Mouse (Mus musculus) heart, embryonic 11.5 days (tissue): ENCODE measurements around the gene Zdhhc1. TPM values are rescaled to one million over a fixed set of nuclear protein-coding genes. Genes with fewer than 3 reads are reported as not detected.

Source experiments
- ATAC-seq: fragments of 200-750 bp; cut with Nextera tagmentation; replicated peaks from 2 replicates; pipeline ENCODE4 v1.8.0; 2017; ENCODE audit warnings: moderate library complexity; ENCODE audit not compliant: insufficient number of reproducible peaks, low FRiP score, low TSS enrichment
- H3K27ac ChIP-seq: fragments of 300-500 bp; sonication (generic); 2 replicates; pipeline ENCODE4 v1.5.1; 2014; ENCODE audit warnings: mild to moderate bottlenecking, low read depth, low read length
- H3K27me3 ChIP-seq: fragments of 300-500 bp; sonication (generic); 2 replicates; pipeline ENCODE4 v1.6.1; 2014; ENCODE audit warnings: mild to moderate bottlenecking, low read length, mixed read lengths; ENCODE audit not compliant: control insufficient read depth, insufficient read depth
- H3K36me3 ChIP-seq: fragments of 300-500 bp; sonication (generic); 2 replicates; pipeline ENCODE4 v1.6.1; 2014; ENCODE audit warnings: mild to moderate bottlenecking, low read length, moderate library complexity, mixed read lengths; ENCODE audit not compliant: control insufficient read depth, insufficient read depth
- H3K4me1 ChIP-seq: fragments of 300-500 bp; sonication (generic); 2 replicates; pipeline ENCODE4 v1.6.1; 2014; ENCODE audit warnings: low read length; ENCODE audit not compliant: control insufficient read depth, insufficient read depth
- H3K4me2 ChIP-seq: fragments of 300-500 bp; sonication (generic); 2 replicates; pipeline ENCODE4 v1.6.1; 2014; ENCODE audit warnings: mild to moderate bottlenecking, moderate library complexity
- H3K4me3 ChIP-seq: fragments of 300-500 bp; sonication (generic); 2 replicates; pipeline ENCODE4 v1.5.1; 2014; ENCODE audit warnings: low read depth, low read length
- H3K9ac ChIP-seq: fragments of 300-500 bp; sonication (generic); 2 replicates; pipeline ENCODE4 v1.6.1; 2014; ENCODE audit warnings: mild to moderate bottlenecking, low read depth, low read length, moderate library complexity
- H3K9me3 ChIP-seq: fragments of 300-500 bp; sonication (generic); replicated peaks from 2 replicates; pipeline ENCODE4 v1.6.1; 2016; ENCODE audit warnings: low read length; ENCODE audit not compliant: control insufficient read depth
- WGBS: fragments of 180-500 bp; shearing (Covaris S2); extraction: QIAGEN DNeasy Blood & Tissue Kit; methylation state at CpG from one replicate; pipeline ENCODE4 v1.1.7; 2014; ENCODE audit not compliant: insufficient replicate concordance; 5-methylcytosine and 5-hydroxymethylcytosine counted together
- polyA plus RNA-seq: library from polyadenylated mRNA; unstranded; fragments of >200 nt; fragmentation: Nextera tagmentation; extraction: Ambion mirVana; gene quantifications from 2 replicates; pipeline ENCODE4 v1.2.1, GENCODE M21; 2014

Gene Zdhhc1
- polyA plus RNA-seq, 1 experiment from 2014 or later, result 15.0 TPM

DNA sequence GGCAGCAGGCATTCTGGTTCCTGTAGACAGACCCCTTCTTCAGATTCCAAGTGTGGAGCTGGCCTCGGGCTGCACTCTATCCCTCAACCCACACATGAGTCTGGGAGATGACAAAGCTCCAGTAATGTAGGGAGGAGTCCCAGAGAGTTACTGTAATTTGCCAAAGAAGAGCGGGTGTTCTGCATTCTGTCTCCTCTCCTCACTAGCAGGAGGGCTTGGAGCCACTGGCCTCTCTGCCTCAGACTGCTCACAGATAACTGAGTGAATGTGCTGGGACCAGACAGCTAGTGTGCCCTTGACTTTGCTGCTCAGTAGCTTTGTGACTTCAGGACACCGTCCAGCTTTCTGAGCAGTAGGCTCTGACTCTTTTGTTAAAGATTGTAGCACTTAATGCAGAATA lies 18.9 kb downstream of the Zdhhc1 start:
- H3K27me3 ChIP-seq, result peaks cover 11% of the 10 kb centered on the region
- whole genome bisulfite sequencing, result 45% methylated on average over 3 of the region's 3 CpGs
- peak overlapping the region; percentile 50 for H3K27ac ChIP-seq
- H3K36me3 ChIP-seq, result 0 out of 2 replicates have a peak, but pooled peaks cover 2% of the 10 kb centered on the region
- ATAC-seq, result no peak
- no peak overlapping the region for H3K9ac ChIP-seq
- no peak overlapping the region for H3K4me2 ChIP-seq
- H3K4me3 ChIP-seq, result no peak overlapping the region
- H3K4me1 ChIP-seq, result peaks cover 38% of the 10 kb centered on the region
- no peaks in the 10 kb centered on the region for H3K9me3 ChIP-seq

DNA sequence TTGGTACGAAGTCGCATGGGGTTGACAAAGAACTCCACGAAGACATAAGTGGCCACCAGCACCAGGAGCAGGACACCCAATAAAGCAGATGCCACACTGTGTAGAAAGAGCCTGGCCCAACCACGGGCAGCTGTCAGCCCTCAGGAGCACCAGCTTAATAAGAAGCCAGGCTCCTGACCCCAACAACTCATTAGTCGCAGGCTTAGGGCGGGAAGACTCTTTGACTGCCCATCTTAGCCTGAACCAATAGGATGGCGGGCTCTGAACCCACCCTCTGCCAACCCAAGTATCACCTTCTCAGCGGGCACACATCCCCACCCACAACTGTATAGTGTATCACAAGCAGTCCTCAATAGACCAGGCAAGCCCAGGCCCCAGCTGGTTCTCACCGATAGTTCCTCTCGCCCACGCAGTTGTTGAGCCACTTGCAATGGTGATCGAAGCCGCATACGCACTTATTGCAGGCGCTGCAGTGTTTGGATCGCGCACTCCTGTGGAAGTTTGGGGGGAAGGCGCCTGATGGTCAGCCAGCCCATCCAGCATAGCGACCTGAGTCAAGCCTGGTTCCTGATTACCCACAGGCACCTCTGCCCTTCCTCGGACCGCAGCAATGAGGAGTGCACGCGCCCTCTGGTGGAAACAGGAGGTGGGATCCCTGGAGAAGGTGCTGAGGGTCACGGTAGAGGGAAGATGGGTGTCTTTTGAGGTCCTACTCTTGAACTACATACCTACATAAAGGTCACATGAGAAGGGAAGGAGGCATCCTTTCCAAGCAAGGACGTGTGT lies 19.9 kb downstream of the Zdhhc1 start:
- Histone ChIP-seq H3K4me2 (no peak overlapping the region), H3K9me3 (no peaks in the 10 kb centered on the region), H3K27ac (no peak overlapping the region), H3K4me1 (peaks cover 41% of the 10 kb centered on the region), H3K9ac (no peak overlapping the region), H3K27me3 (peaks cover 18% of the 10 kb centered on the region), H3K36me3 (0 out of 2 replicates have a peak, but pooled peaks cover 2% of the 10 kb centered on the region), H3K4me3 (no peak overlapping the region)
- WGBS, result 41% methylated on average over 25 of the region's 25 CpGs
- no peak for ATAC-seq

DNA sequence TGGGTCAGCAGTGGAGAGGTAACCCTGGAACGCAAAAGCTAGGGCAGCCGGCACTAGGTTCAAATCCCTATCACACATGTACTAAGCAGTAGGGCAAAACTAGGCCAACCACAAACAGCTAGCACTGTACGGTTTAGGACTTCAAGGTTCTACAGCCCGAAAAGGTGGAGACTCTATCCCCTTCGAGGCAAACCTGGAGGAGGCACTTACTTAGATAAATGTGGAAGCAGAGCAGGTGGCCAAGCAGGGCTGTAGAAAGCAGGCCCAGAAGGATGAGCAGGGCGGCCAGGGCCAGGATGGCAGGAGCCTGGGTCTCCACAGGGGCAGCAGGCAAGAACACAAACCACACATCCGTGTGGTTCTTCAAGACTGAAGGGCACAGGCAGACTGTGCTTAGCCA lies 20.5 kb downstream of the Zdhhc1 start:
- Histone ChIP-seq H3K4me1 (peaks cover 42% of the 10 kb centered on the region), H3K9me3 (no peaks in the 10 kb centered on the region)
- no peak for ATAC-seq

DNA sequence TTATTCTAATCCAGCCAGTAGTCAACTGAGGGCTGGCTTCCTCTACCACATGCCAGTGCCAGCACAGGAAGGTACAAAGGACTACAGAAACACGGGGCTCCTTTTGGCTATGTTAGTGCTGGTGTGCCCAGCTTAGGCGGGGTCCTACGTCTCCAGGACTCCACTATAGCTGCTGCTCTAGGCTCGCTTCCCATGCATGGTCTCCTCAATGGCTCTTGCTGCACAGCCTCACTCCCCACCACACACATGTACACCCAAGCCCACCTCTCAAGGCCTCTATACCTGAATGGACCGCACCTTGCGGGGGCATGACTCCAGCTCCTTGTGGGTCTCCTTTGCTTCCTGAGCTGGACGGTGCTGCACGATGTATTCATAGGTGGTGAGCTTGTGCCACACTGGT lies 21.0 kb downstream of the Zdhhc1 start:
- 95% methylated on average over 8 of the region's 8 CpGs for WGBS

More for the DNA sequence above, 20.5 kb downstream of the Zdhhc1 start:
- H3K4me3 ChIP-seq, result no peak overlapping the region
- H3K27me3 ChIP-seq, result peaks cover 18% of the 10 kb centered on the region
- WGBS, result 82% methylated on average over 7 of the region's 7 CpGs
- H3K36me3 ChIP-seq, result 0 out of 2 replicates have a peak, but pooled peaks cover 2% of the 10 kb centered on the region
- H3K4me2 ChIP-seq, result no peak overlapping the region
- no peak overlapping the region for H3K9ac ChIP-seq
- no peak overlapping the region for H3K27ac ChIP-seq

DNA sequence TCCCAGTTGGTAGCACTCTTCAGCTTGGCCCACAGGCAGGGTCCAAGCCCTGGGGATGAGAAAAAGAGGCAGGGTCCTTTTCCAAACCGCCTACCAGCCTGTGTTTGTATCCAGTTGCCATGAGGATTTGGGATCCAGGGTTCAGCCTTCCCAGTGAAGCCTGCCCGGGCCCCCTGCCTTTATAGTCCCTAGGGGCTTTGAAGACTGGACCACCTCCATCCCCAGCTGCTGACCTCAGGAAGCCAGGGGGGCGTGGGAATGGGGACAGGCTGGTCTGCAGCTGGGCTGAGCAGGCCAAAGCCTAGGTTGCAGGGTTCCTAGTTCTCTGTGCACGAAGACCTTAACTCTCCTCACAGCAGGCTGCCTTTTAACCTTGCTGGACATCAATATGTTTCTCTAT lies 21.4 kb downstream of the Zdhhc1 start:
- Histone ChIP-seq H3K9ac (no peak overlapping the region), H3K4me3 (no peak overlapping the region), H3K27ac (no peak overlapping the region), H3K36me3 (0 out of 2 replicates have a peak, but pooled peaks cover 2% of the 10 kb centered on the region), H3K9me3 (no peaks in the 10 kb centered on the region), H3K4me1 (peaks cover 44% of the 10 kb centered on the region), H3K27me3 (peaks cover 18% of the 10 kb centered on the region), H3K4me2 (no peak overlapping the region)
- WGBS, result 58% methylated on average over 4 of the region's 4 CpGs
- no peak for ATAC-seq

More for the DNA sequence above, 21.0 kb downstream of the Zdhhc1 start:
- Histone ChIP-seq H3K36me3 (0 out of 2 replicates have a peak, but pooled peaks cover 2% of the 10 kb centered on the region), H3K4me1 (peaks cover 42% of the 10 kb centered on the region), H3K9me3 (no peaks in the 10 kb centered on the region), H3K4me2 (no peak overlapping the region), H3K27ac (no peak overlapping the region), H3K4me3 (no peak overlapping the region), H3K27me3 (peaks cover 18% of the 10 kb centered on the region), H3K9ac (no peak overlapping the region)
- ATAC-seq, result no peak

DNA sequence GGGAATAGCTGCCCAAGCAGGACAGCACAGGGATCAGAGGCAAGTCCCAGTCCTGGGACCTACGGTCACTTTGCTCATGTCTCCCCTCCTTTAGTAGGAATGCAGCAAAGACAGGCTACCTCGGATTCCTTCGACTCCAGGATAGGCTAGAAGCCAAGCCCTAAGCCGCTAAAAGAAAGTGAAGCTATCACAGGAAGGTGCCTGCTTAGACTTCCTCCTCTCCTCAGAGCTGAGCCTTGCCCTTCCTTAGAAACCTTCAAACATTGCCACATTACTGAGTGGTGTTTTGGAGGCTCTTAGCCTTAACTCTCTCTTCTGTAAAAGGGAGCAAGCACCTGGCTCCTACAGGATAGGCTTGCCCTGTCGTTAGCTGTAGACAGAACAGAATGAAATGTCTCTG lies 22.0 kb downstream of the Zdhhc1 start:
- H3K36me3 ChIP-seq, result 0 out of 2 replicates have a peak, but pooled peaks cover 2% of the 10 kb centered on the region
- 22% methylated on average over 5 of the region's 5 CpGs for WGBS
- peaks cover 18% of the 10 kb centered on the region for H3K27me3 ChIP-seq
- ATAC-seq, result no peak
- H3K4me3 ChIP-seq, result no peak overlapping the region
- H3K9me3 ChIP-seq, result no peaks in the 10 kb centered on the region
- H3K4me2 ChIP-seq, result peak overlapping the region; percentile 29; the same call in 1 of the 2 replicates
- H3K4me1 ChIP-seq, result peaks cover 47% of the 10 kb centered on the region
- no peak overlapping the region for H3K27ac ChIP-seq
- H3K9ac ChIP-seq, result peak overlapping the region; percentile 28; the same call in 1 of the 2 replicates

DNA sequence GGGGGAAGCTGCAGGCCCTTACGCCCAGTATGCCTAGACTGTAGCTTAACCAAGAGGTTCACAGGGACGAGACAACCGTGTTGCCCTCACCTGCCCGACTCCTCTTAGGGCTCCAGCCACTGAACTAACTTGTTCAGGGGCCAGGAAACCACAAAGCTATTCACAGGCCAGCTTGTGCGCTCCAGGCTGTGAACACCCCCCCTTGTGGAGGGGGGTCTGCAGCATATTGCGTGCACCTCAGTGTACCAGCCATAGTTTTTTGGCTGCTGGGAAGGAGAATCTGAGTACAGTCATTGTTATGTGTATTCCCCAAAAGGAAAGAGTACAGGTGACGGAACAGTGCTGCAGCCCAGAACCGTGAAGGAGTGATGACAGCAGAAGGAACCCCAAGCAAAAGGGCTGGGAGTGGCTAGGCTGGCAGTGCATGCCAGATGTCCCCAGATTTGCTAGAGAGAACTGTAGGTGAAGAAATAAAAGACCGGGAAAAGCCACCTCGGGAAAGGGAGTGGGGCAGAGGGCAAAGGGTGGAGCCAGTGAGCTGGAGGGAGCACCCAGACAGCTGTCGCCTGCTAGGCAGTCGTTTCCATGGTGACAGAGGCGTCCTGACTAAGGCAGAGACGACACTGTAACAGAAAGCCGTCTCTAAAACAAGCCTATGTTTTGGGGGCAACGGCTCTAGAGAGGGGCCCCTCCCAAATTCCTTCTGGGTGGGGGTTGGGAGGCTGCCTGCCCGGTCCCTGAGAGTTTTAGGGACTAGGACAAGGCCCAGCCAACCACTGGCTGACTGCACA lies 22.7 kb downstream of the Zdhhc1 start:
- H3K4me2 ChIP-seq, result peak overlapping the region; percentile 29; the same call in 1 of the 2 replicates

DNA sequence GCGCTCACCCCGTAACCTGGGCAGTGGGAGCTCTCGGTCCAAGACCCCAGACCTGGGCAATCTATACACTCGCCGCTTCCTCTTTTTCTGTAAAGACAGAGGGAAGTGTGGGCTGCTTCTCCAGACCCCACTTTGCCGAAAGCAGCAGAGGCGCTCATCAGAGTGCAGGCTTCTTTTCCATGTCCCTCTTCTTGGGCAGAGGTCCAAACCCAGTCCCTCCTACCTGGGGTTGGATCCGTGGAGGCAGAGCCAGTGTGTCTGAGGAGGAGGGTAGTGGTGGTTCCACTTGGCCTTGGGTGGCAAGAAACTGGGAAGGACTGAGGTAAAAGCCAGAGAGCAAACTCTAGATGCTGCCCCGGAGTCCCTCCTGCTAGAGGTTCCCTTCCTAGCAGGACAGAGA lies 23.7 kb downstream of the Zdhhc1 start:
- no peaks in the 10 kb centered on the region for H3K9me3 ChIP-seq
- no peak for ATAC-seq
- H3K27me3 ChIP-seq, result peaks cover 18% of the 10 kb centered on the region
- no peak overlapping the region for H3K27ac ChIP-seq
- peak overlapping the region; percentile 23; the same call in 1 of the 2 replicates for H3K4me2 ChIP-seq
- no peak overlapping the region for H3K9ac ChIP-seq
- H3K4me3 ChIP-seq, result no peak overlapping the region
- 40% methylated on average over 9 of the region's 9 CpGs for WGBS
- H3K4me1 ChIP-seq, result peaks cover 52% of the 10 kb centered on the region
- H3K36me3 ChIP-seq, result 0 out of 2 replicates have a peak, but pooled peaks cover 2% of the 10 kb centered on the region

More for the DNA sequence above, 22.7 kb downstream of the Zdhhc1 start:
- no peak for ATAC-seq
- WGBS, result 29% methylated on average over 17 of the region's 17 CpGs
- H3K9ac ChIP-seq, result peak overlapping the region; percentile 28; the same call in 1 of the 2 replicates
- H3K4me1 ChIP-seq, result peaks cover 52% of the 10 kb centered on the region
- H3K36me3 ChIP-seq, result 0 out of 2 replicates have a peak, but pooled peaks cover 2% of the 10 kb centered on the region
- no peak overlapping the region for H3K4me3 ChIP-seq
- H3K27ac ChIP-seq, result no peak overlapping the region
- H3K27me3 ChIP-seq, result peaks cover 18% of the 10 kb centered on the region
- H3K9me3 ChIP-seq, result no peaks in the 10 kb centered on the region
